Mouse (Mus musculus) liver, adult 2 months (tissue): Measurements from ENCODE around the gene Arsa.

Experiments used
- CTCF ChIP-seq: fragments of 200-500 bp; IDR thresholded peaks from 2 replicates; pipeline ENCODE4 v1.5.1; 2011; ENCODE audit warnings: low read depth, low read length, control low read depth
- POLR2A ChIP-seq: fragments of 200-500 bp; IDR thresholded peaks from 2 replicates; pipeline ENCODE4 v1.6.1; 2011; ENCODE audit warnings: low read length, control low read depth; ENCODE audit not compliant: insufficient read depth; ENCODE audit errors: extremely low read depth

DNA sequence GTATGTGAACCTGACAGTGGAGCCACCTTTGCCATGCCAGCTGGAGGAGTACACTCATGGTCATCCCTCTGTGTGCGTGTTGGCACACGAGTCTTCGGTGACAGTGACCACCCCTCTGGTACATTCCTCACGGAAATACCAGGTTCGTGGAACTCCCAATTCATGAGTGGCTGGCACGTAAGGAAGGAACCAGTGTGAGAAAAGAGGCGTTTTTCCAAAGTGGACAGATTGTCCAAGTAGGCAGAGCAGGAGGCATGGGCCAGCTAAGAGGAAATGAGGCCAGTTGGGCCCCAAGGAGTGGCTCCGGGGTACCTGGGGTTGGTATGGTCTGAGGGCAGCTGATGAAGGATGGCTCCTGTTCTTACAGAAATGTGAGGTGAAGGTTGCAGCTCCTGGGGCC is 48.2 kb upstream of the Arsa start:
- no peak for TF ChIP-seq POLR2A
- TF ChIP-seq CTCF = no peak
